Mouse (Mus musculus) heart, adult 8-10 months (tissue): ENCODE data around the gene Cope. TPM values are rescaled to one million over a fixed set of nuclear protein-coding genes. Genes with fewer than 3 reads are reported as not detected.

Experiments used
- DNase-seq: peaks from one replicate; pipeline ENCODE4 v3.0.0; 2022; ENCODE audit warnings: low spot score
- total RNA-seq, 4 experiments: library from RNA; stranded (reverse); gene quantifications; 2 replicates each; pipeline ENCODE4 v1.2.4; 2022

Cope gene
- total RNA-seq, result 100 to 1,000 TPM; 148 to 165 (median 161) TPM

DNA sequence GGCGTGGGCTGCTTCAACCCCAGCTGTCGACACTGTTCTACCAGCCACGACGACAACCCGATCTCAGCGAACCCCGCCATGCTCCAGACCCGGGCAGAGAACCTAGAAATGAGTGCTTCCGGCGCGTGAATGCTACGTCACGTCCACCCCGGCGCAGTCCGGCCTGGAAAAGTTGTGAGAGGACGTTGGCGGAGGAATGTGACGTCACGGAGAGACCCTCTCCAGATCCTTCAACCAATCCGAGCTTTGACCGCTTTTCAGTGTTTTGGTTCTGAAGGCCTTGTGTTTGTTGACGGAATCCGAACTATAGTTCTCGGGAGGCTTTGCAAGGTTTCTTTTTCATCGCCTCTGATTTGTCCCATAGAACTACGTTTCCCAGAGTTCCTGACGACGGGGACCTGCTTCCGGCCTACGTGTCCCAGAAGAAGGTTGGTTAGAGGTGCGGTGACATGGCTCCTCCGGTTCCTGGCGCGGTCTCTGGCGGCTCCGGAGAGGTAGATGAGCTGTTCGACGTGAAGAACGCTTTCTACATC lies at the start of gene Cope, which contains the start of gene Ddx49:
Cope (plus strand) TSS at position 161 of the 533 bp plus-strand sequence.
Ddx49 (minus strand) TSS at position 132 of the 533 bp plus-strand sequence.
- DNase-seq, result peak; percentile 96

DNA sequence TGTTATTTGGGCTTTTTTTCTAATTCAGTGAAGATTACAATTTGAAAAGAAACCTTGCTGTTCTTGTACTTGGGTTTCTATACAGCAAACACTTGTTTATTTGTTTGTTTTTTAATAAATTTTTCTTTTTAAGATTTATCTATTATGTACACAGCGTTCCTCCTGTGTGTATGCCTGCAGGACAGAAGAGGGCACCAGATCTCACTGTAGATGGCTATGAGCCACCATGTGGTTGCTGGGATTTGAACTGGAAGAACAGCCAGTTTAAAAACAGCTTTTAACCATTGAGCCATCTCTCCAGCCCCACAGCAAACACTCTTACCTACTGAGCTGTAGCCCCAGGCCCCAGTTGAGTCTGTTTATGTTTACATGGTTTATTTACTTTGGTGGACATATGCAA lies 47.7 kb upstream of the Cope start:
- no peak for DNase-seq

DNA sequence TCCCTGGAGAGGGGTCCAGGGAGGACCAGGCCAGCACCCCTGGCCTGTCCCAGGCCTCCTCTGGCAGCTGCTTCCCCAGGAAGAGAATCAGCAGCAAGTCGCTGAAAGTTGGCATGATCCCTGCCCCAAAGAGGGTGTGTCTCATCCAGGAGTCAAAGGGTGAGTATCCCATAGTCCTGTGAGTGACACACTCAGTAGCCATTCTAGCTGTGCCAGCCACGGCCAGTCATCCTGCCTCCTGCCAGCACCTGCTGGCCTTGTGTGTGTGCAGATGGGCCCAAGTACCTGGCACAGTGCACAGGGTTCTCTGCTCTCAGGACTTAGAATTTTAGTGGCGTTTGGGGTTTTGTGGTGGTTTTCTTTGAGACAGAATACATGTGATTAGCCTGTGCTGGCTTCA lies 44.9 kb upstream of the Cope start:
- DNase-seq, result no peak

DNA sequence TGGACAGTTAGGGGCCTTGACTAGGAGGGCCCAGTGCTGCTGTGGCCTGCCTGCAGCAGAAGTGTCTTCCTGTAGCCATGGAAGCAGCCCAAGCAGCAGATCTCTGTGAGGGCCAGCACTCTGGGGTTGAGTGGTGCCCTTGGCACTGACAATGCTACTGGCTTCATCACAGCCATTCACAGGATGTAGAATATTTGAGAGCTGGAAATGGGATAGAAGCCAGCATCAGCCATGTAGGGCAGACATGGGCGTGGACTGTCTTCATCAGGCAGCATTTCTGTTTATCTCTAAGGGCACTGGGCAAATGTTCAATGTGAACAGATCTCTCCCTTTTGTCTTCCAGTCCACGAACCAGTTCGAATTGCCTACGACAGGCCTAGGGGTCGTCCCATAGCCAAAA lies 43.7 kb upstream of the Cope start:
- peak; percentile 23 for DNase-seq

DNA sequence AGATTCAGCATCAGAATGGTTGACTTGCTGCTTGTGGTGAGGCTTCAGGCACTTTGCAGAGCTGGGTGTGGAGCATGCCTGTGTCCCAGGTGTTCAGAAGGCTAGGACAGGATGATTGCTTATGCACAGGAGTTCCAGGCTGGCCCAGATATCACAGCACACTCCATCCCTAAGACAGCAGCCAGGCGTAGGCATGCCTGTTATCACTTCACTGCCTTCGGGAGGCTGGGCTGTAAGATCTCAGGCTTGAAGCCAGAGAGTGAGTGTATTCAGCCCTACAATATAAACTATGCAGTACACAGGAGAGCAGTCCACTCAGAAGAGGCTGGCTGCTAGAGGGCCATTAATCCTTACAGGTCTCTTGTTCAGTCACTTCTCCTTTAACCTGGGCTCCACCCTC lies 43.3 kb upstream of the Cope start:
- DNase-seq, result no peak

DNA sequence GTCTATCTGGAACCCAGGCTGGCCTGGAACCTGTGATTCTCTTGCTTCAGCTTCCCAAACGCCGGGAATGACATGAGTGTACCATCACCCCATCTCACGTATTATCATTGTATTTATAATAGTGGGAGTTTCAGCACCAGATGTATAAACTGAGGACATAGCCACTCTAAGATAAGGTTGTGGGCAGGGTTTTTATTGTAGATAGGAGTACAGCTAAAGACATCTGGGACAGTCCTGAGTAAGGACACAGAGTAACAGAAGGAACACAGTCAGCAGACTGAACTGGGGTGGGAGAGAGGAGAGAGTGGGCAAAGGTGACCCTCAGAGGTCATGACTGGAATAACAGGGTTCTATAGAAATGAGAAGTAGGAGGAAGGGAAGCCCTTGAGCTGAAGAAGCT lies 34.6 kb upstream of the Cope start:
- no peak for DNase-seq

DNA sequence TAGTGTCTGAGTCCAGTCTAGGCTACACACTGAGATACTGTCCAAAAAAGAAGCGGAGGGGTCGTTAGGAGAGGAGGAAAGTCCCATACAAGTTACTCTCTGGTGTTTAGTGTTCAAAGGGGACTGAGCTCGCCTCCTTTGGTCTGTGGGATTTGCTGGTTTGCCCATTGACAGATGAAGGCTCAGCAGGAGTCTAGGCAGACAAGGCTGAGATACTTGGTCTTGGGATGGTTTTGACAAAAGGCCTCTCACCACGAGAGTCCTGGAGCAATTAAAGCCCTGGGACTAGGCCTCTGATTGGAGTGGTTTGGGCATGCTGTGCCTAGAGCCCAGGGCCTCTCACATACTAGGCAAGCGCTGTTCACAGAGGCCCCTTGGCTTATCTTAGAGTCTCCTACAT lies 34.0 kb upstream of the Cope start:
- no peak for DNase-seq

DNA sequence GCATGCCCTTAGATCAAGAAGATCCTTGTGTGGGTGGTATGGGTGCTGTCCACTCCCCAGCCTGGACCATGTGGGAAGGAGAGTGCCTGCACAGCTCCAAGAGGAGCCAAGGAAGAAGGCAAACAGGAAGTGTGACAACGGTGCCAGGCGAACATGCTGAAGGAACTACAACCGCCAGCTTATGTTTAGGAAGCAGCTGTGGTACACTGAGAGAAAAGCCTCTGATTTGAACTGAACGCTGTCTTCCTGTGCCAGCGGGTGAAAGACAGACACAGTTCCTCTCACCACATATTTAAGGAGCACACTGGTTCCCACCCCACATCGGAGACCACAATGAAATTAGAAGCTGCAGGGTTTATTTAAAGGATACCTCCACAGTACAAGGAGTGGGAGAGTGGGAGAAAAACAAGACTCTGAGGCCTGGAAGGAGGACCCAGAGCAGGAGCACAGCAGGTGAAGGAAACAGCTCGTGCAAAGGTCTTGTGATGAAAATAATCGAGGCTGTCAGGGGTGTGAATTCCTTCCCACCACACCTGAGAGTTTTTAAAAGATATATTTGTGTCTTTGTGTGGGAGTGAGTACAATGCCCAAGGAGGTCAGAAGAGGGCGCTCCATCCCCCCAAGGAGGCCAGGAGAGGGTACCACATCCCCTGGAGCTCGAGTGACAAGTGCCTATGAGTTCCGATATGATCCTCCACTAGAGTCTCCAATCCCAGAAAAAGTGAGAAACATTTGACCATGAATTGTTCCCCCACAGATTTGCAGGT lies 33.3 kb upstream of the Cope start:
- DNase-seq, result no peak

DNA sequence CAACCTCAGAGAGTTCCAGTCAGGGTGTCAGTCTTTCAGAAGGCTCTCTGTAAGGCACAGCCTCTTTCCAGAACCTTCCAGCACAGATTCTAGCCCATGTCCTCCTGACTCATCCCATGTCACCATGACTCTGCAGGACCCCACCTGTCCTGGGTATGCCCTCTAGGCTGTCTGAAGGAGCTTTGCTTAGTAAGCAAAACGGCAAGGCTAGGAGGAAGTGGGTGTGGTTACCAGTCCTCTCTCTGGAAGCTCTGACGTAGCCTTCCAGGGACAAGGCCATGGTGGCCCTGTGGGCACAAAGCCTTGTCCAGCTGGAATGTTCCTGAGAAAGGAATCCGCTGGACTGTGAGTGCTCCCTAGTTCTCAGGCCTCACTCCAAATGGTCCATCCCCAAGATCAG lies 29.4 kb upstream of the Cope start:
- DNase-seq, result peak; percentile 37

DNA sequence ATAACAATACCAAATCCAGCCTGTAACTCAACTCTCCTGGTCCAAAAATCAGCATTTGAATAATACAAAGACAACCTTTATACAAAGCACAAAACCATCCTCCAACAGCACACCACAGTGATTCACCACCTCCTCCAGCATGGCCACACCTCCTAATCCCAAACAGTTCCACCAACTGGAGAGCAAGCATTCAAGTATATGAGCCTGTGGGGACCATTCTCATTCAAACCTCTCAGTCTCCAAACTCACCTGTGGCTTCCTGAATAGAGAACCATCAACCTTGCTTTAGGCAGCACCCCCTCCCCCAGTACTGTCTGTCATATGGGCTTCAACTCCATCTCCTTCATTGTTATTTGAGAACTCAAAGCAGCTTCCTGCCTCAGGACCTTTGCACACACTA lies 28.0 kb upstream of the Cope start:
- no peak for DNase-seq

DNA sequence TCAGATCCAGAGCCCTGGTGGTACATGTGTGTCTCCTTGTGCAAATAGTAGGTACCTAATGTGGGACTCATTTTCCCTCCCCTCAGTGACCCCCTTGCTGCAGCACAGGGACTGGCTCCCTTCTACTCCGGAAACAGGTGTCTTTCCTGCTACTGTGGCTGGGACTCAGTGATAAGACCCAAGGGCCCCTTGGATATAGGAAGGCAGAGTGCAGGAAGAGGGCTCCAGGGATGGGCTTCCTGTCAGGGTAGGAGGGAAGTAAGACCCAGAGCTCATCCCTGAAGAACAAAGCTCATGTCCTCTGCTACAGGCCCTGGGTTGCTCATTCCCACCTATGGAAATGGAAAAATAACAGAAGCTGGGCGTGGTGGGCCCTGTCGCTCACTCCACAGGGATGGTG lies 25.8 kb upstream of the Cope start:
- peak; percentile 33 for DNase-seq

DNA sequence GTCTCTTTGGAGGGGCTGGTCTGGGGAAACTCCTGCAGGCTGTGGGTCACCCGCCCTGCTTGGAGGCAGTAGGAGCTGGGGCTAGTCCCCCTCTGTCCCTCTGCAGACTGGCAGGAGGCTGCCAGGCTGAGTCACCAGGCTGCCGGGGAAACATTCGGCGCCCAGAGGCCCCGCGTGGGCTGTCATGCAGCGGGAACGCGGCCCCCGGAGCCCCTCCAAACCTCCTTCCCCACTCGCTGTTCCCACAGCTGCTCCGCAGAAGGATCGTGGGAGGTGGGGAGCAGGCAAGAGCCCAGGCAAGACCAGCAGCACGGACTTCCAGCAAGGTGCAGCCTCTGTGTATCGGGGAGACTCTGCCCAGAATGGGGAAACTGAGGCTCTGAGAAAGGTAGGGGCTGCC lies 24.1 kb upstream of the Cope start:
- no peak for DNase-seq

DNA sequence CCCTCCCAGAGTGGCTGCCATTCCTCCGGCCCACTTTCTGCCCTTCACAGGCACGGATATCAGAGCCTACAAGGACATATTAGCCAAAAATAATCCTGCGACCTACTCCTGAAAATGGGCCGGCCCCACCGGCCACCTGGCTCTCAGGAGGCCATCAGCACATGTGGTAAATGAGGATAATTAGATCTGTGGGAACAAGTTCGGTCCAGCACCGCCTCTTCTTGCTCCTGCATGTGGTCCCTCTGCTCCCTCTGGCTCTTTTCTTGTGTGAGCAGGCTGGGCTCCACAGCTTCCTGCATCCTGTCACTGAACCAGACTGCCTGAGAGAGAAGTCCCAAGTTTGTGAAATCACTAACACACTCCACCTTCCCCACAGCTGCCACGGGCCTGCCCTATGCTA lies 23.1 kb upstream of the Cope start:
- DNase-seq, result no peak

DNA sequence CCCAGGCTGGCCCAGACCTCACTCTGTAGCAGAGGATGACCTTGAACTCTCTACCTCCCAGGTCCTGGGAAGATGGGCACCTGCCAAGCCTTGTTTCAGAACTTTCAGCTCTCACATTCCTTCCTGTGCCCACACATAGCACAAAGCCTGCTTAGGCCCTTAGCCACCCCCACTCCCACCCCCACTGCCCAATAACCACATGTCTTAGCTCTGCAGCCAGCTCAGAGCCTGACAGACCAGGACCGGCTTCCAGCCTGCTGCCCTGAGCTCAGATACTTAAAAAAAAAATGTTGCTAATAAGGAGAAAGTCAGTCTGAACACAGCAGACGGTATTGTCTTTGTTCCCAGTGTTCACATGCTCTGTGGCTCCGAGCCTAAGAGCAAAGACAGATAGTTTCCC lies 21.3 kb upstream of the Cope start:
- no peak for DNase-seq

DNA sequence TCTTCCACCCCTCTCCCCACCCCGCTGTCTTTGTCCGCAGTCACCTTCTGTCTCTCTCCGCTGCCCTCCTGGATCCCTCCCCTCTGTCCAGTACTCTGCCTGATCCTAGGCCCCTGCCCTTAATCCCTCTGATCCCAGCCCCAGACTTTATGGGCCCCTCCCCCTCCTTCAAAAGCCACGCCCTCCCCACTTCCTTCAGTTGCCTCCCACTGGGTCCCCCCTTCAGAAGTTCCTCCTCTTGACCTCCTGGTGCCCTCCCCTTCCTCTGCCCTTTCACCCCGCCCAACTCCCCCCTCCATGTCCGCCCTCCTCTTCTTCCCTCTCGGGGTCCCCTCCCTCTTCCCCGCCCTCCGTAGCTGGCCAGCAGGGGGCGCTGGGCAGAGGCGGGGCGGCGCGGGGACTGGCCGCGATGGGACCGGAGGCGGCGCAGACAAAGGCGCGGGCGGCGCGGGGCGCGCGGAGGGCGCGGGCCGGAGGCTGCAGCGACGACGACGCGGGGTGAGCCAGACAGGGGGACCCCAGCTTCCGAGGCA lies 19.6 kb upstream of the Cope start, which contains the start of gene Homer3:
Homer3 (plus strand) TSS at position 225 of the 533 bp plus-strand sequence.
- DNase-seq, result peak; percentile 91

DNA sequence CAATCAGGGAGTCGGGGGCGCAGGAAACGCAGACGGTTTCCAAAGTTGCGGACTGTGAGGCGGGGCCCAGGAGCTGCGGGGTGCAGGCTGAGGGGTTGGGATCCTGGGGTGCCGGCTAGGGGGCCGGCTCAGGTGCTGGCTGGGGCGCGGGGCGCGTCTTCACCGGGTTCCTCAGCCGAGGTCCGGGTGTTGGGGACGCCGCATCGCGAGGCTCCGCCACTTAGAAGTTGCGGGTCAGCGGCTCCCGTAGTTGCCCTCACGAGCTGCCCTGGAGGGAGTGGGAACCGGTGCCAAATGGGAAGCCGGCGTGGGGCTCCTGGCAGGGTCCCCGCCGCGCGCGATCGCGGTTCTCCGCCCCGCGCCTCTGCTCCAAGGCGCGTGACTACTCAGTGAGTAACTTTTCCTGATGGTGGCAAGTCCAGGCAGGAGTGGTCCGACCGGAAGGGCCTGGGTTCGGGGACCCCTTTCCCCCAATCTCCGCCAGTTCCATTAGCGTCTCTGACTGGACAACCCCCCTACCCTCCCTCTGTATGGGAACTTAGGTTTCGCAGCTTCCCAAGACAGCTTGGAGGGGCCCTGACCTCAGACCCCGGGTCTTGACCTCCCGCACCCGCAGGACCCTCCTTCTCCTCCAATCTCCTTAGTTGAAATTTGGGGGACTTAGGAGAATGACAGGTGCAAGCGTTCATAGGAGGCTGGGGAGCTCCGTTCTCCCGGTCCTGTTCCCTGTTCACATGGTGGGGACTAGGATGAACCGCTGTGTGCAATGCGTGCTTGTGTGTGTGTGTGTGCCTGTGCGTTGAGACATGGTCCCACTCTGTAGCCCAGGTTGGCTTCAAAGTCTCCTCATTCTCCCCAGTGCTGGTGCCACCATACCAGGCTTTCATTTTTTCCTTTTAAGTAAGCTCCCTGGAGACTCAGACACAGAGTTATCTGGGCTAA lies 18.9 kb upstream of the Cope start:
- no peak for DNase-seq

DNA sequence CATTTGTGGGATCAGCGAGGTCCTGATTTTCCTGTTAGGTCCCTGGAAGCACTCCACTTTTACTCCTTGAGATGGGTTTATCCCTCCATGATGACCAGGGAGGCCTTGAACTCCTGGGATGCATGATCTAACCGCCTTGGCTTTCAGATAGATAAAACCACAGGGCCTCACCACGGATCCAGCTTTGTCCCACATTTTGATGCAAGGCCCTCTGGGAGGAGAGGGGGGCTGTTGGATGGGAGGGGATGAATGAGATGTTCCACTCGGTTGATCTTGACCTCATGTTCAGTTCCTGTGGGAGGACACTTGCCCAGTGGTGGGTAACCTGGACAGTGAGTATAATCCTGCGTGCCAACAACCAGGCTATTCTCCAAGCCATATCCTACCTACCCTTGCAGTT lies 17.9 kb upstream of the Cope start:
- no peak for DNase-seq

DNA sequence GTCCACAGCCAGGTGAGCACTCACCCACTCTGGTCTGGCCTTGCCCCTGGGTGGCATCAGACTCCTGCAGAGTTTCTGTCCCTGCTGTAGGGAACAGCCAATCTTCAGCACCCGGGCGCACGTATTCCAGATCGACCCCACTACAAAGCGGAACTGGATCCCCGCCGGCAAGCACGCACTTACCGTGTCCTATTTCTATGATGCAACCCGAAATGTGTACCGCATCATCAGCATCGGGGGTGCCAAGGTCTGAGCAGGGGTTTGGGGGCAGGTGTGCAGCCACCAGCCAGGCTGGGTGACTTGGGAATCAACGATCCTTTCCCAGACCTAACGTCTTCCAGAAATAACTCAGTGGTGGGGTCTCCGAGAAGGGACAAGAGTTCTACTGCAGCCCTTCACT lies 17.0 kb upstream of the Cope start:
- DNase-seq, result no peak

DNA sequence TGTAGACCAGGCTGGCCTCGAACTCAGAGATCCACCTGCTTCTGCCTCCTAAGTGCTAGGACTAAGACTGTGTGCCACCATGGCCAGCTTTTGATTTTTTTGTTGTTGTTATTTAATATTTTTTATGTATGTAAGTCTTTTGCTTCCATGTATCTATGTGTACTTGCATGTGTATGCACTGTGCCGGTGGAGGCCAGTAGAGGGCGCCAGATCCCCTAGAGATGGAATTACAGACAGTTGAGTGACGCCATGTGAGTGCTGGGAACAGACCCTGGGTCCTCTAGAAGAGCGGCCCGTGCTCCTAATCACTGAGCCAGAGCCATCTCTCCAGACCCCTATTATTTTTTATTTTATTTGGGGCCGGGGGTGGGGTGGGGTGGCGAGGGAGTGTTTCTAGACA lies 15.6 kb upstream of the Cope start:
- no peak for DNase-seq

DNA sequence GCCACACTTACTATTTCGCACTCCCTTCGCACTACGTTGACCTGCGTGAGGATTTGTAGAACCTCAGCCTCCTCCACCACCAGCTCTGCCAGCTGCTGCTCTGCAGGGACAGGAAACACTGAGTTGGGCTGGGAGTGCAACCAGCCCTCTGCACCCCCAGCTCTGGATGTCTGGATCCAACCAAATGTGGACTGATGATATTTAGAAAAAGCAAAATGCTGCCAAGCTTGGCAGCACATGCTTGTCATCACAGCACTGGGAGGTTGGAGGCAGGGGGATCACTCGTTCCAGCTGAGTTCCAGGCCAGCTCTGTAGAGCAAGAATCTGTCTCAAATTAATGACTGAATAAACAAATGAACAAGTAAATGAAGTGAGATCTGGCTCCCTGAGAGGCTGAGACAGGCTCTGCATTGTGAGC lies 8.3 kb upstream of the Cope start:
- DNase-seq, result no peak

DNA sequence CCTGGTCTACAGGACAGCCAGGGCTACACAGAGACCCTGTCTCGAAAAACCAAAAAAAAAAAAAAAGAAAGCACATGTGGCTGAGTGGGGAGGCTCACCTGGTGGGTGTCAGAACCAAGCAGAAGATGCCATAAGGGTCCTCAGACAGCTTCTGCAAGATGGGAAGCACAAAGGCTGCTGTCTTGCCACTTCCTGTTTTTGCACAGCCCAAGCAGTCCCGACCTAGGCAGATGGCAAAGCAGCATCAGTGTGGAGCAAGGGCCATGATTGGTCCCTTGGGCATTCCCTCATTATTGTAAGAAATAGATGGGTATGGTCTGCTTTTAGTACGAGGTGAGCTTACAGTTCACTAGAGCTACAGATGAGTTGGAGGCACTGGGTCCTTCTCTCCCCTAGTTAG lies 1.4 kb upstream of the Cope start:
- no peak for DNase-seq

DNA sequence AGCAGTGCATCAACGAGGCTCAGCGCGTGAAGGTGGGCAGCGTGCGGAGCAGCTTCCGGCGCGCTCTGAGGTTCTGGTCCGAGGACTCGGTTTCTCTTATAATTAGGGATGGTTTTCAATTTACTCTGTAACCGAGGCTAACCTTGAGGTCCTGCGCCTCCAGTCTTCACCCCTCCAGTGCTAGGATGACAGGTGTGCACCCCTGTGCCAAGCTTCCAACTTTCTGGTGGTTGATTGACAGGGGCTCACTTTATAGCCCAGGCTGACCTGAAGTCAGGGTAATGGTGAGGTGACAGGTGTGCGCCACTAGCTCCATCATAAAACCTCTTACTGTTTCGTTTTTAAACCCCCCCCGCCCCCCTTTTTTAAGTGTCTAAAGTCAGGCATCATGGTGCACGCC lies 583 bp downstream of the Cope start:
- DNase-seq, result no peak
